ENCODE assay signal across 10 mouse cellular contexts in the genomic region with DNA sequence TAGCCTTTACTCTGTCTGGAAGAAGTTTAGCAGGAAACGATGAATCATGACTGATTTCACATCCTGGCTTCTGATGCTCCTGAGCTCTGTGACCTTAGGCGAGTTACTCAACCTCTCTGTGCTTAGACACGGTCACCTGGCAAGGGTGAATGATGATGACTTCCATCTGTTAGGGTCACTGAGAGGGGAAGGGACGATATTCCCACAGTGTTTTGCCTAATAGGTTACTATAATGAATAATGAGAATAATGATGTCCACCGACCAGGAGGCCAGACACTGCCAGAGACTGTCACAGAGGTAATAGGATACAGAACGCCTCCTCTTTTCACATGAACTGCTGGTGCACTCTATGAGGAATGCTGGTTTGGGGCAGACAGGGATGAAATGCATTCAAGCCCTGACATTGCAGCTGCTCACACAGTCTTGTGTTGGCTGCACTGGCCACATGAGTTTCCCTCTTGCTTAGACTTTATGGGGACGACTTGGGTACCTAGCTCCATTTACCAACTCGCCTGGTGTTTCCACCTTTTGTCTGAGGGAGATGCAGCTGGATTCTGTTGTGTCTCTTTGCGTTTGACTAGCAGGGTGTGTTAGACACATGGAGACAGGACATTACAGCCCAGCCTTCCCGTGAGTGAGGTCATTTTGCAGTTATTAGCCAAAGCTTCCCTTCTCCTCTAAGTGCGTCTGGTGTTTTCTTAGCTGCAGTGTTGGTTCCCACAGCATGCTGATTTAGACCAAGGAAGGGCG. TPM values are rescaled to one million over a fixed set of nuclear protein-coding genes. Genes with fewer than 3 reads are reported as not detected.
A peak's percentile ranks its signal among the peaks of the same experiment; 100 is the strongest.
DNase-seq lines count a peak whose midpoint lies in the region; ATAC-seq and TF ChIP-seq lines count a peak whose summit lies in the region.
"Had no signal": no experiment of that assay in that cellular context is flagged by ENCODE, and none has a peak within 500 bp of the region (broad histone marks: within the 10 kb centered on the region; RNA-seq: fewer than 3 reads in every experiment).

No protein-coding gene starts in this region.

- peaks cover 12% of the 10 kb centered on the region; the same call in 1 of the 2 replicates for H3K4me1 ChIP-seq in kidney, postnatal 0 days (replicated peaks; ENCODE audit: insufficient read depth, low read length)
- peaks cover 5% of the 10 kb centered on the region; the same call in 1 of the 2 replicates for H3K4me1 ChIP-seq in embryonic facial prominence, embryonic 15.5 days
- peaks cover 3% of the 10 kb centered on the region; the same call in 1 of the 2 replicates for H3K4me1 ChIP-seq in stomach, embryonic 14.5 days (ENCODE audit: control insufficient read depth, insufficient read depth, low read length)

- no peaks in the 10 kb centered on the region for H3K36me3 ChIP-seq in kidney, postnatal 0 days (ENCODE audit: insufficient read depth, low read length)
- H3K36me3 ChIP-seq in embryonic facial prominence, embryonic 15.5 days = no peaks in the 10 kb centered on the region
- H3K36me3 ChIP-seq in stomach, embryonic 14.5 days (ENCODE audit: control insufficient read depth, insufficient read depth, low read length) = no peaks in the 10 kb centered on the region
- H3K36me3 ChIP-seq: G1E had no signal

- WGBS in kidney, postnatal 0 days = 26% methylated on average over 12 of the region's 12 CpGs
- WGBS in embryonic facial prominence, embryonic 15.5 days = 28% methylated on average over 12 of the region's 12 CpGs
- 37% methylated on average over 12 of the region's 12 CpGs for WGBS in stomach, embryonic 14.5 days

- H3K4me2 ChIP-seq in kidney, postnatal 0 days (ENCODE audit: low read length) = no peak overlapping the region
- H3K4me2 ChIP-seq in embryonic facial prominence, embryonic 15.5 days (replicated peaks) = no peak overlapping the region
- no peak overlapping the region for H3K4me2 ChIP-seq in stomach, embryonic 14.5 days (replicated peaks; ENCODE audit: low read depth, low read length)

- H3K9me3 ChIP-seq in kidney, postnatal 0 days (replicated peaks; ENCODE audit: low read length) = no peaks in the 10 kb centered on the region
- no peaks in the 10 kb centered on the region for H3K9me3 ChIP-seq in embryonic facial prominence, embryonic 15.5 days (replicated peaks)
- H3K9me3 ChIP-seq in stomach, embryonic 14.5 days (ENCODE audit: control insufficient read depth, low read depth, low read length) = no peaks in the 10 kb centered on the region

- intact Hi-C loops in heart, postnatal 14 days (cut with DNase I) = no loop called here
- intact Hi-C loops in left cerebral cortex, postnatal 36 days (cut with DNase I) = no loop called here

- no peak for TF ChIP-seq CTCF in kidney, postnatal 0 days (IDR thresholded peaks at IDR 0.05; ENCODE audit: low read depth)

- no peak overlapping the region for H3K9ac ChIP-seq in kidney, postnatal 0 days (ENCODE audit: low read depth, low read length)
- H3K9ac ChIP-seq in embryonic facial prominence, embryonic 15.5 days = no peak overlapping the region
- H3K9ac ChIP-seq in stomach, embryonic 14.5 days (replicated peaks; ENCODE audit: low read depth, low read length) = no peak overlapping the region

- peak overlapping the region; percentile 36; the same call in 1 of the 2 replicates for H3K27ac ChIP-seq in kidney, postnatal 0 days
- H3K27ac ChIP-seq in embryonic facial prominence, embryonic 15.5 days (replicated peaks) = 0 out of 2 replicates have a peak overlapping the region, but pooled peaks have one; percentile 13
- peak overlapping the region; percentile 64 for H3K27ac ChIP-seq in stomach, embryonic 14.5 days (ENCODE audit: low read length)

- no peak overlapping the region for H3K4me3 ChIP-seq in kidney, postnatal 0 days (replicated peaks; ENCODE audit: low read depth, low read length)
- no peak overlapping the region for H3K4me3 ChIP-seq in embryonic facial prominence, embryonic 15.5 days (replicated peaks)
- no peak overlapping the region for H3K4me3 ChIP-seq in stomach, embryonic 14.5 days (ENCODE audit: low read depth, low read length)

- DNase-seq in kidney, postnatal 0 days (ENCODE audit: low spot score) = peak; percentile 77
- DNase-seq in kidney, postnatal 25 days = no peak
- peak; percentile 37 to 46 for DNase-seq in heart, postnatal 14 days
- no peak for DNase-seq in left cerebral cortex, postnatal 36 days (ENCODE audit: low spot score in 2 of 2)
- no peak for DNase-seq in frontal cortex, postnatal 10 days (ENCODE audit: low spot score in 2 of 2)
- DNase-seq: layer of hippocampus, adult 9-11 months had no signal

- peak; percentile 63 for ATAC-seq in kidney, postnatal 0 days (replicated peaks; ENCODE audit: low FRiP score, low read depth)
- no peak for ATAC-seq in embryonic facial prominence, embryonic 15.5 days (ENCODE audit: insufficient number of reproducible peaks, low FRiP score, low TSS enrichment, low read depth)
- ATAC-seq in stomach, embryonic 14.5 days (ENCODE audit: insufficient number of reproducible peaks, insufficient read depth, low FRiP score, low read depth) = peak; percentile 50; the same call in 1 of the 2 replicates
- no peak for ATAC-seq in frontal cortex, adult (ENCODE audit: low TSS enrichment)

- H3K27me3 ChIP-seq in kidney, postnatal 0 days (ENCODE audit: insufficient read depth, low read length) = no peaks in the 10 kb centered on the region
- H3K27me3 ChIP-seq in embryonic facial prominence, embryonic 15.5 days = no peaks in the 10 kb centered on the region
- no peaks in the 10 kb centered on the region for H3K27me3 ChIP-seq in stomach, embryonic 14.5 days (ENCODE audit: control insufficient read depth, insufficient read depth, low read length)

RNA-seq across cellular contexts. Expression of a gene that starts 14.9 kb away (rescaled TPM):
- polyA plus RNA-seq in kidney, postnatal 0 days (2015; fragmentation: Nextera tagmentation; extraction: Ambion mirVana) = 67.2 and 77.5 TPM in 2 replicates
- 107 and 117 TPM in 2 replicates for polyA plus RNA-seq in embryonic facial prominence, embryonic 15.5 days (2015; fragmentation: Nextera tagmentation; extraction: Ambion mirVana)
- 100 to 1,000 TPM; 335 to 337 TPM for total RNA-seq in heart, postnatal 14 days (2021)
- polyA plus RNA-seq in stomach, embryonic 14.5 days (2014; fragmentation: Nextera tagmentation; extraction: Ambion mirVana) = 300 and 320 TPM in 2 replicates
- 1,000 to 10,000 TPM; 1,441 to 1,623 TPM for total RNA-seq in left cerebral cortex, postnatal 36 days (2021)
- total RNA-seq: G1E had no signal
- polyA plus RNA-seq: G1E had no signal

RNA-seq across cellular contexts. Expression of a gene that starts 42.1 kb away (rescaled TPM):
- not detected in 2 replicates for polyA plus RNA-seq in kidney, postnatal 0 days (2015; fragmentation: Nextera tagmentation; extraction: Ambion mirVana)
- polyA plus RNA-seq in embryonic facial prominence, embryonic 15.5 days (2015; fragmentation: Nextera tagmentation; extraction: Ambion mirVana) = 0.04 TPM in 1 of 2 replicates, not detected in the other
- not detected for total RNA-seq in heart, postnatal 14 days (2021)
- polyA plus RNA-seq in stomach, embryonic 14.5 days (2014; fragmentation: Nextera tagmentation; extraction: Ambion mirVana) = not detected in 2 replicates
- under 1 TPM in 1 of 2 experiments, not detected in 1; 0.07 TPM for total RNA-seq in left cerebral cortex, postnatal 36 days (2021)
- polyA plus RNA-seq: G1E had no signal

RNA-seq across cellular contexts. Expression of a gene that starts 51.0 kb away (rescaled TPM):
- not detected in 2 replicates for polyA plus RNA-seq in kidney, postnatal 0 days (2015; fragmentation: Nextera tagmentation; extraction: Ambion mirVana)
- polyA plus RNA-seq in embryonic facial prominence, embryonic 15.5 days (2015; fragmentation: Nextera tagmentation; extraction: Ambion mirVana) = 0.35 TPM in 1 of 2 replicates, not detected in the other
- not detected for total RNA-seq in heart, postnatal 14 days (2021)
- 1.3 TPM in 1 of 2 replicates, not detected in the other for polyA plus RNA-seq in stomach, embryonic 14.5 days (2014; fragmentation: Nextera tagmentation; extraction: Ambion mirVana)
- 1 to 10 TPM in 1 of 2 experiments, not detected in 1; 1.0 TPM for total RNA-seq in left cerebral cortex, postnatal 36 days (2021)
- total RNA-seq: G1E had no signal
- polyA plus RNA-seq: G1E had no signal

Comparison
In these comparisons a context has a peak if more than half of its experiments do, and no peak if none do; other contexts are left out.
1. DNase-seq: peak in kidney, postnatal 0 days (single experiment) and heart, postnatal 14 days (2 of 2); none in kidney, postnatal 25 days (0 of 2), left cerebral cortex, postnatal 36 days (0 of 2) and frontal cortex, postnatal 10 days (0 of 2).
2. ATAC-seq: peak in kidney, postnatal 0 days (single experiment) and stomach, embryonic 14.5 days (single experiment); none in embryonic facial prominence, embryonic 15.5 days (single experiment) and frontal cortex, adult (single experiment).
3. H3K27ac ChIP-seq: peak in every context shown above with its lines; median percentile 64 in stomach, embryonic 14.5 days; 36 in kidney, postnatal 0 days; 13 in embryonic facial prominence, embryonic 15.5 days.